Mouse (Mus musculus) MEL (cell line): ENCODE data around the gene Fam178b.

Source experiments
- CTCF ChIP-seq, 3 experiments: IDR thresholded peaks in 2 of 3; conservative IDR thresholded peaks in 1 of 3; 2 replicates each; pipeline ENCODE4 v1.5.1; 2011 to 2012; ENCODE audit warnings: low read length in 3 of 3, low read depth in 2 of 3, mild to moderate bottlenecking in 2 of 3, improper control_type of control experiment in 1 of 3, inconsistent platforms in 1 of 3, mixed read lengths in 1 of 3, moderate library complexity in 1 of 3; ENCODE audit not compliant: control insufficient read depth in 1 of 3, insufficient read depth in 1 of 3, poor library complexity in 1 of 3, severe bottlenecking in 1 of 3
- E2F4 ChIP-seq: IDR thresholded peaks from 2 replicates; pipeline ENCODE4 v1.6.1; 2011; ENCODE audit warnings: low read depth, low read length, improper control_type of control experiment, borderline replicate concordance
- EP300 ChIP-seq, 2 experiments: IDR thresholded peaks; 2 replicates each; pipeline ENCODE4 v1.6.1; 2011; ENCODE audit warnings: improper control_type of control experiment in 2 of 2, low read length in 2 of 2, low read depth in 1 of 2, mild to moderate bottlenecking in 1 of 2
- GATA1 ChIP-seq: IDR thresholded peaks from 2 replicates; pipeline ENCODE4 v1.6.1; 2011; ENCODE audit warnings: low read depth, low read length, improper control_type of control experiment
- MAFK ChIP-seq: IDR thresholded peaks from 2 replicates; pipeline ENCODE4 v1.6.1; 2011; ENCODE audit warnings: low read depth, mild to moderate bottlenecking, low read length, improper control_type of control experiment, borderline replicate concordance
- MAX ChIP-seq: IDR thresholded peaks from 2 replicates; pipeline ENCODE4 v1.6.1; 2011; ENCODE audit warnings: low read length, improper control_type of control experiment
- MAZ ChIP-seq: IDR thresholded peaks from 2 replicates; pipeline ENCODE4 v1.6.1; 2012; ENCODE audit warnings: low read depth, mild to moderate bottlenecking, inconsistent platforms, low read length, improper control_type of control experiment
- NELFE ChIP-seq: IDR thresholded peaks from 2 replicates; pipeline ENCODE4 v1.6.1; 2011; ENCODE audit warnings: low read depth, low read length, improper control_type of control experiment
- POLR2A ChIP-seq, 2 experiments: IDR thresholded peaks; 2 replicates each; pipeline ENCODE4 v1.6.1; 2011 to 2012; ENCODE audit warnings: low read length in 2 of 2, mild to moderate bottlenecking in 2 of 2, control low read depth in 1 of 2, improper control_type of control experiment in 1 of 2, low read depth in 1 of 2, moderate library complexity in 1 of 2; ENCODE audit not compliant: control insufficient read depth in 1 of 2, insufficient read depth in 1 of 2, poor library complexity in 1 of 2
- UBTF ChIP-seq: IDR thresholded peaks from 2 replicates; pipeline ENCODE4 v1.6.1; 2012; ENCODE audit warnings: low read depth, mild to moderate bottlenecking, inconsistent platforms, low read length, improper control_type of control experiment, moderate library complexity, borderline replicate concordance; ENCODE audit not compliant: insufficient read depth
- USF1 ChIP-seq: IDR thresholded peaks from 2 replicates; pipeline ENCODE4 v1.6.1; 2014; ENCODE audit warnings: low read depth, mild to moderate bottlenecking, inconsistent platforms, low read length, improper control_type of control experiment, moderate library complexity

- TF ChIP-seq UBTF (no peak), GATA1 (no peak), CTCF (IDR thresholded peaks at IDR 0.05 in 2 of 3, conservative IDR thresholded peaks at IDR 0.05 in 1 of 3; ENCODE audit: control insufficient read depth in 1 of 3, insufficient read depth in 1 of 3, low read depth in 2 of 3, low read length in 3 of 3, poor library complexity in 1 of 3, severe bottlenecking in 1 of 3) (peak in 2 of 3 experiments; percentile 39 to 42; a peak in 4 of 6 replicates), EP300 (IDR thresholded peaks at IDR 0.05; ENCODE audit: low read depth in 1 of 2, low read length in 2 of 2) (no peak), USF1 (no peak), POLR2A (IDR thresholded peaks at IDR 0.05; ENCODE audit: control insufficient read depth in 1 of 2, insufficient read depth in 1 of 2, low read depth in 1 of 2, low read length in 2 of 2, poor library complexity in 1 of 2) (no peak), NELFE (no peak; the same call in 1 of the 2 replicates), MAZ (no peak), MAX (no peak), E2F4 (no peak), MAFK (no peak)
These were observed 137.0 kb downstream of the Fam178b start for GRCm38 (mm10) chr1:36545845-36546600.
